Mouse (Mus musculus) embryonic facial prominence, embryonic 13.5 days (tissue): ENCODE results near the gene Cpm. TPM values are rescaled to one million over a fixed set of nuclear protein-coding genes. Genes with fewer than 3 reads are reported as not detected.
"Not testable (repeated sequence)": the region's sequence is repeated elsewhere in the genome, so short reads cannot be mapped to it uniquely, and the experiment has no call there.

Experiments used
- ATAC-seq: fragments of 200-750 bp; cut with Nextera tagmentation; 2 replicates; pipeline ENCODE4 v1.8.0; 2017; ENCODE audit warnings: low read depth; ENCODE audit not compliant: insufficient number of reproducible peaks, insufficient read depth, low FRiP score, low TSS enrichment
- H3K27ac ChIP-seq: fragments of 300-500 bp; sonication (generic); 2 replicates; pipeline ENCODE4 v1.5.1; 2015; ENCODE audit warnings: moderate library complexity, mild to moderate bottlenecking, inconsistent platforms
- H3K27me3 ChIP-seq: fragments of 300-500 bp; sonication (generic); 2 replicates; pipeline ENCODE4 v1.6.1; 2015; ENCODE audit warnings: mild to moderate bottlenecking, inconsistent platforms
- H3K36me3 ChIP-seq: fragments of 300-500 bp; sonication (generic); 2 replicates; pipeline ENCODE4 v1.6.1; 2015; ENCODE audit warnings: mild to moderate bottlenecking, inconsistent platforms
- H3K4me1 ChIP-seq: fragments of 300-500 bp; sonication (generic); 2 replicates; pipeline ENCODE4 v1.6.1; 2015; ENCODE audit warnings: inconsistent platforms
- H3K4me2 ChIP-seq: fragments of 300-500 bp; sonication (generic); 2 replicates; pipeline ENCODE4 v1.6.1; 2015; ENCODE audit warnings: moderate library complexity, mild to moderate bottlenecking, inconsistent platforms
- H3K4me3 ChIP-seq: fragments of 300-500 bp; sonication (generic); 2 replicates; pipeline ENCODE4 v1.5.1; 2015; ENCODE audit warnings: mild to moderate bottlenecking, inconsistent platforms
- H3K9ac ChIP-seq: fragments of 300-500 bp; sonication (generic); 2 replicates; pipeline ENCODE4 v1.6.1; 2015; ENCODE audit warnings: mild to moderate bottlenecking, inconsistent platforms
- H3K9me3 ChIP-seq: fragments of 300-500 bp; sonication (generic); 2 replicates; pipeline ENCODE4 v1.6.1; 2016; ENCODE audit warnings: inconsistent platforms
- WGBS: fragments of 180-500 bp; shearing (Covaris S2); methylation state at CpG from one replicate; pipeline ENCODE4 v1.1.7; 2015; ENCODE audit warnings: mixed read lengths; 5-methylcytosine and 5-hydroxymethylcytosine counted together
- polyA plus RNA-seq: library from polyadenylated mRNA; unstranded; fragments of >200 nt; fragmentation: Nextera tagmentation; extraction: Ambion mirVana; gene quantifications from 2 replicates; pipeline ENCODE4 v1.2.1, GENCODE M21; 2015

Gene Cpm
- polyA plus RNA-seq, 1 experiment from 2014 or later: 25.6 TPM

DNA sequence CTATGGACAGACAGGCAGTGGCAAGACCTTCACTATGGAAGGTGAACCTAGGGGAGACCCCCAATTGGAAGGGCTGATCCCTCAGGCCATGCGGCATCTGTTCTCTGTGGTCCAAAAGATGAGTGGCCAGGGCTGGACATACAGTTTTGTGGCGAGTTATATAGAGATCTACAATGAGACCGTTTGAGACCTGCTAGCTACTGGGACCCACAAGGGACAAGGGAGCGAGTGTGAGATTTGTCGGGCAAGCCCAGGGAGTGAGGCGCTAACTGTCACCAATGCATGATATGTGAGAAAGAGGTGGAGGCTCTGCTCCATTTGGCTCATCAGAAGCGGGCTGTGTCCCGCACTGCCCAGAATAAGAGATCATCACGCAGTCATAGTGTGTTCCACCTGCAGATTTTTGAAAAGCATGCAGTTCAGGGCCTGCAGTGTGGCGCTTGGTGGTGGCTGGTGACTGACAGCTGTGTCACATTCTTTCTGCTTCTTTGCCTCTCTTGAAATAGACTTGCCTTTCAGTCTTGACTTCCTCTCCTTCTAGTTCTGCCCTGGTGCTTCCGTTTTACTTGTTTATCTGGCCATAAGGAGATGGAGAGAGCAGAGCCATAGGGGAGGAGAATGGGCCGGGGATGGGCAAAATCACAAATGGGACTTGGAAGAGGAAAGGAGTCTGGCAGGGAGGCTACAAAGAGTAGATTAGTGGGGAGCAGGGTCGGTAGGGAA, 33.7 kb upstream of the Cpm start:
- H3K9me3 ChIP-seq: no peaks in the 10 kb centered on the region
- no peak overlapping the region for H3K4me3 ChIP-seq
- no peak overlapping the region for H3K9ac ChIP-seq
- 77% methylated on average over 13 of the region's 13 CpGs for WGBS
- no peak overlapping the region for H3K27ac ChIP-seq
- no peak overlapping the region for H3K4me2 ChIP-seq
- peaks cover 8% of the 10 kb centered on the region for H3K4me1 ChIP-seq
- ATAC-seq: no peak
- no peaks in the 10 kb centered on the region; the same call in 1 of the 2 replicates for H3K27me3 ChIP-seq
- H3K36me3 ChIP-seq: no peaks in the 10 kb centered on the region

DNA sequence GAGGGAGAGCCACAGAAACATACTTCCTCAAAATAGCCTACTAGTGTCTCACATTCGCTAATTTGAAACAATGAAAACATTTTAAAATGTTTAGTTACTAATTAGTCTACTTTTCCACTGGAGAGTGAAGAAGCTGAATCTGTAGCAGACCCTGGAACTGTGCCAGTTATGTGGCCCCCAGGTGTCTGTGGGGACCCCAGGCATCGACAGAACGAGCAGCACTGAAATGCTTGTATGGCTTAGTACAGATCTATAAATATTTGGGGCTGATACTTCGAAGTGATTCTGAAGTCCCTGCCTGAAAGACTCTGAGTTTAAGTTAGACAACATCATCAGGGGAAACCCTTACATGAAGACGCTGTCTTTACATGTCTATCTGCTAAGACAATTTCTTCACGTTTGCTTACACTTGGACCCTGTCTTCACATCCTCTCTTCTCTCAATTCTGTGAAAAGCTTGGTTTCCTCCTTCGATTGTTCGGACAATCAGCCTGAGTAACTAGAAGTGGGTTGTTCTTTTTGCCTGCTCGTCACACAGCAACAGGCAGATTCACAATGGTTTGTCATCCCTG, 33.0 kb upstream of the Cpm start:
- no peak overlapping the region for H3K27ac ChIP-seq
- H3K4me2 ChIP-seq: no peak overlapping the region
- no peak overlapping the region for H3K9ac ChIP-seq
- H3K9me3 ChIP-seq: no peaks in the 10 kb centered on the region
- WGBS: 74% methylated on average over 9 of the region's 9 CpGs
- H3K4me3 ChIP-seq: no peak overlapping the region
- ATAC-seq: no peak
- H3K36me3 ChIP-seq: no peaks in the 10 kb centered on the region
- H3K27me3 ChIP-seq: no peaks in the 10 kb centered on the region
- peaks cover 8% of the 10 kb centered on the region for H3K4me1 ChIP-seq

DNA sequence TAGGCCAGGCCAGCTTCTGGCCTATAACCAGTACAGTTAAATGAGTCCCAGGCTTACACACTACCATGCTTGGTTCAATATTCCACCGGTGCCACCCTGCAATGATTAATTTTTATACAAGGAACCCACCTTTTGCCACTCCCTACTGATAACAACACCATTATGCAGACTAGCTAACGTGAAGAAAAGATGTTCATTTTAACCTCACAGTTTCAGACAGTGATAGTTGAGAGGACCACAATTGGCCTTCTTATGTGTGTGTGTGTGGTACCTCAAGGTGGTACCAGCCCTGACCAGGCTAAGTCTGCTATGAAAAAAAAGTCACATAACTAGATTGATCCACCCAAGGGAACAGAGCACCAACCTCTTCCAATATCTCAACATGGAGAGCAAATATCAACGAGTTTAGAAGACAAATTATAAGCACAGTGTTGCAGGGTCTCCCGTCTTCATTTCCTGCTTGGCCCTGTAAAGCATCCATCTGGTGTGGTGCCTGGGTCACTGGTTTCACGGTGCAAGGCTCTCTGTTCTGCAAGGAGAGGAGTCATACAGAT, 32.5 kb upstream of the Cpm start:
- Histone ChIP-seq H3K9me3 (no peaks in the 10 kb centered on the region), H3K27me3 (no peaks in the 10 kb centered on the region), H3K27ac (no peak overlapping the region), H3K4me1 (peaks cover 5% of the 10 kb centered on the region), H3K9ac (no peak overlapping the region), H3K36me3 (no peaks in the 10 kb centered on the region), H3K4me3 (no peak overlapping the region), H3K4me2 (no peak overlapping the region)
- no peak for ATAC-seq
- 84% methylated on average over 5 of the region's 5 CpGs for WGBS

DNA sequence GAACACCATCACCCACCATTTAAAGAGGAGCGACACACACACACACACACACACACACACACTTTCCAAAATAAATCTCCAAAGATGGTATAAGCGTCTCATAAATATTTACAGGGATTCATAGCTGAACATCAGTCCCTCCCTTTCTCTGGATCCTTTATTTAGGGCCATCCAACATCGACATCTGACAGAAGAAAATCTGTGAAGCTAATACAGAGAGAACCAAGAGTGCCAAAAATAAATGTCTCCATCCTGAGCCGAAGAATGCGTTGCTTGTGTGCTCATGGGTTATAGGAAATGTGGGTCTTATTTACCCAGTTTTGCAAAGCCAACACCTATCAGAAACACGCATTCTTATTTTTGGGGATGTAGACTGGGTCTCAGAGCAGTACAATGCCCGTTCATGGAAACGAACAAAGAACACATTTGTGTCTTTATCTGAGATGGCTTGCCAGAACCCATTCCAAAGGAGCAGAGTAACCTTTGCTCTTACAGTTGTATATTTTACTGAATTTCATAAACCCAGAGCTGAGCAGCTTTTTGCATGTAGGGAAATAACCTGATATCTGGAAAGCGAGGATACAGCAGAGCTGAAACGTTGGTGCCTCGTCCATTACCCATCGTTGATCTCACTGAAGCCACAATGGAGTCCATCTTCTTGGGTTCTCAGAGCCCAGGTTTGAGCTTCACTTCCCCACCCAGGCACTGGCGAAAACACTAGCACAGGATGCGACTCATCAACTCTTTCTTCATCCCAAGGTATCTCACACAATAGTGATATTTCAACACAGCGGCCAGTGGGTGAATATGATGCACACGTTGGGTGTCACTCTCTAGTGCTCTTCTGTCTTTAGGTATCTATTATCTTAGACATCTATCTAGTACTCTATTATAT, 31.7 kb upstream of the Cpm start:
- WGBS: 90% methylated on average over 16 of the region's 16 CpGs
- not testable (repeated sequence) for H3K36me3 ChIP-seq, H3K4me3 ChIP-seq, H3K4me2 ChIP-seq, H3K27me3 ChIP-seq, H3K9ac ChIP-seq, H3K27ac ChIP-seq, H3K4me1 ChIP-seq, H3K9me3 ChIP-seq, ATAC-seq

DNA sequence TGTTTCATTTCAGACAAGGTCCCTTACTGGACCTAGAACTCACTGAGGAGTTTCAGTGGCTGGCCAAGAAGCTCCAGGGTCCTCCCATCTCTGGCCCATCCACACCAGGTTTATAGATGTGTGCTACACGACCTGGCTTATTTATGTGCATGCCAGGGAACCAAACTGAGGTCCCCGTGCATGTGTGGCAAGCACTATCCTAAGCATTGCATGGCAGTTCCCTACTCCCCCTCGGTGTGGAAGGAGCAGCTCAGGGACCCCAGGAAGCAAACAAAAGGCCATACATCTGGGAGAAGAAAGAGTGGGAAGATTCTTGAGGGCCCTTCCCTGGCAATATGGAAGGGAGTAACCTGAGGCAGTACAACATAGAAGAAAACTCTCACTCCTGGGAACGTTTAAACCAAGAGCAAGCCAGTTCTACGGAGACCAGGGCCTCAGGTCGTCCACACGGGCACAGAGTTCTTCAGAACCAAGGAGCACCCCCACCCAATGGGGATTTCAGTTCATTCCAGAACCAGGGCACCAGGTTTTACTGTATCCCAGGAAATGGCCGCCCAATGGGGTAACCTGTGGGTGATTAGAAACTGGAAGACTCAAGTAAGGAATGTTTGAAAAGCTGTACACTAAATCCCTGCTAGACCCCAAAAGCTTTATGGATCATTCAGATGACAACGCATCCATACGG, 30.9 kb upstream of the Cpm start:
- 88% methylated on average over 10 of the region's 10 CpGs for WGBS

DNA sequence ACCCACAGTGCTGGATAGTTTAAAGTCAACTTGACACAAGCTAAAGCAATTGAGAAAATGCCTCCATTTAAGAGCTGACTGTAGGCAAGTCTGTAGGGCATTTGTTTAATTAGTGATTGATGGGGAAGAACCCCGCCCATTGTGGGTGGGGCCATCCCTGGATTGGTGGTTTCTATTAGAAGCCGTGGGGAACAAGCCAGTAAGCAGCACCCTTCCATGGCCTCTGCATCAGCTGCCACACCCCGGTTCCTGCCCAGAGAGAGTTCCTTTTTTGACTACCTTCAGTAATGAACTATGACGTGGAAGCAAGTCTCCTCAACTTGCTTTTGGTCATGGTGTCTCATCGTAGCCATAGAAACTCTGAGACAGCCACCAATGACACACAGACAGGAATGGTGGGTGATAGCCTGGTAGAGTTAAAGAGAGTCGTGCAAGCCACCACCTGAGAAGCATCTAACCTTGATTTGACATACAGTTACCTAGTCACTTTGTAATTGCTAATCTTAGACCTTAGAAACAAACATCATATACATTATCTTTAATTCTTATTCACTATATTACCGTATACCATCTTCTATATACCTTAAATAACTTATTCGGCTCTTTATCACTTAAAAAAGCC, 30.2 kb upstream of the Cpm start:
- H3K9ac ChIP-seq, H3K27me3 ChIP-seq, ATAC-seq, H3K9me3 ChIP-seq, H3K4me3 ChIP-seq, H3K4me1 ChIP-seq, H3K4me2 ChIP-seq, H3K36me3 ChIP-seq, H3K27ac ChIP-seq: not testable (repeated sequence)
- 88% methylated on average over 8 of the region's 8 CpGs for WGBS

More for the DNA sequence above, 30.9 kb upstream of the Cpm start:
- H3K27me3 ChIP-seq: no peaks in the 10 kb centered on the region
- no peaks in the 10 kb centered on the region for H3K9me3 ChIP-seq
- H3K4me2 ChIP-seq: no peak overlapping the region
- no peak overlapping the region for H3K27ac ChIP-seq
- H3K4me3 ChIP-seq: no peak overlapping the region
- no peak for ATAC-seq
- no peaks in the 10 kb centered on the region for H3K36me3 ChIP-seq
- H3K9ac ChIP-seq: no peak overlapping the region
- 0 out of 2 replicates have a peak, but pooled peaks cover 3% of the 10 kb centered on the region for H3K4me1 ChIP-seq

DNA sequence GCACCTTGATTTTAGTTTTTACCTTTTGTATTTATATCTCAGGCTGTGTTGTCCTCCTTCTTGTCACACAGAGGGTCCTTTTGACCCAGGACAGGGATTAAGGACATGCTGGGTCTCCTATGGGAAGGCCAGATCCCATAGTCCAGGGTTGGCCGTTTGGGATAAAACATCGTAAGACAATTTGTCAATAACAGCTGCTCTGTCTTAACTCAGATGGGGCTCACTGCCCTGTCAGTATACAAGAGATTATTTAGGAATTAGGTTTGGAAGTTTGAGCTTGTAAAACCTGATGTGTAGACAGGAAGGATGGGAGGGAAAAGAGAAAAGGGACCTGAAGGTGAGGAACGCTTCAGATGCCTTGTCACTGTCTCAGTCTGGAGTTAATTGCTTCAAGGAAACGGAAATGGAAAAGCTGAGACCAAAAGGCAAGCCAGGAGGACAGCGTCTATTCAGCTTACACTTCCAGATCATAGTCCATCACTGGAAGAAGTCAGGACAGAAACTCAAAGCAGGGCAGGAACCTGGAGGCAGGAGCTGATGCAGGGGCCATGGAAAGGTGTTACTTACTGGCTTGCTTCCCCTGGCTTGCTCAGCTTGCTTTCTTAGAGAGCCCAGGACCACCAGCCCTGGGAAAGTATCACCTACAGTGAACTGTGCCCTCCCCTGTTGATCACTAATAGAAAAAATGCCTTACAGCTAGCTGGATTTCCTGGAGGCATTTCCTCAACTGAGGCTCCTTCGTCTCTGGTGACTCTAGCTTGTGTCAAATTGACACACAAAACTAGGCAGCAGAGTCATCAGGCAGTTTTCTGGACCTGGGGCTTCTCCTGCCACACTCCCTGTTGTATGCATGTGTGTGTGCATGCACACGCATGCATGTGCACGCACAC, 27.9 kb upstream of the Cpm start:
- Histone ChIP-seq H3K4me1 (no peaks in the 10 kb centered on the region), H3K4me3 (no peak overlapping the region), H3K36me3 (no peaks in the 10 kb centered on the region), H3K27me3 (no peaks in the 10 kb centered on the region), H3K27ac (no peak overlapping the region), H3K9ac (no peak overlapping the region), H3K9me3 (no peaks in the 10 kb centered on the region), H3K4me2 (no peak overlapping the region)
- ATAC-seq: no peak
- WGBS: 57% methylated on average over 8 of the region's 8 CpGs

DNA sequence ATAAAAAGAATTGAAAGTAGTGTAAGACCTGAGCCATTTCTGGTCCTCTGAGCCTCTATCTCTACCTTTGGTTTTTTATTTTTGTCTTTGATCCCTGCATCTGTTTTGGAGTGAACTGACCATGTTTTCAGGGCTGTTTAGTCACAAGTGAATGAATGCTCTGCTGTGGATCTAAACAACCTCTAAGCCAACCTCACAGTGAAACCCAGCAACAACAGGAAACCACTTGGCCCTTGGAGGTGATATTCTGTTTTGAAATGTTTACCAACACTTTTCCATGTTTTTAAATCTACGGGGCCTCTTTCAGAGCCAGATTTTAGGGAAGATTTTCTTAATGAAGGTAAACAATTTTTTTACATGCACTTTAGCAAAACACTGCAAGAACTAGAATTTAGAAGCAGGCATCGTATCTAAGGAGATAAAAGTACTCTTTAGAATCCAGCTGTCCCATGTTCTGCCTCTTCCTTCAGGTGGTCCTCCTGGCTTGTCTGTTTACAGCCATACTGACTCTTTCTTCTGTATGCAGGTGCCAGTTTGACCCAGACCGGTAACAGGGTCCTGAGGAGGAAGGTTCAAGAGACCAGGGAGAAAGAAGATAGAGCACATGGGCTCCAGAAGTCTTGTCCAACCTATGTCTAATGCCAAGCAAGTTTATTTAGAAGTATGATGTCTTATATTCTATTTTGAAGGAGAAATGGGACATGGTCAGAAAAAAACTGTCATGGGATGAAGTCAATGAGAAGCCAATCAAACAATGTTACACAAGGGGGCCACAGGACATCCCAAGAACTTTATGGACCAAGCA, 26.8 kb upstream of the Cpm start:
- no peaks in the 10 kb centered on the region for H3K9me3 ChIP-seq

DNA sequence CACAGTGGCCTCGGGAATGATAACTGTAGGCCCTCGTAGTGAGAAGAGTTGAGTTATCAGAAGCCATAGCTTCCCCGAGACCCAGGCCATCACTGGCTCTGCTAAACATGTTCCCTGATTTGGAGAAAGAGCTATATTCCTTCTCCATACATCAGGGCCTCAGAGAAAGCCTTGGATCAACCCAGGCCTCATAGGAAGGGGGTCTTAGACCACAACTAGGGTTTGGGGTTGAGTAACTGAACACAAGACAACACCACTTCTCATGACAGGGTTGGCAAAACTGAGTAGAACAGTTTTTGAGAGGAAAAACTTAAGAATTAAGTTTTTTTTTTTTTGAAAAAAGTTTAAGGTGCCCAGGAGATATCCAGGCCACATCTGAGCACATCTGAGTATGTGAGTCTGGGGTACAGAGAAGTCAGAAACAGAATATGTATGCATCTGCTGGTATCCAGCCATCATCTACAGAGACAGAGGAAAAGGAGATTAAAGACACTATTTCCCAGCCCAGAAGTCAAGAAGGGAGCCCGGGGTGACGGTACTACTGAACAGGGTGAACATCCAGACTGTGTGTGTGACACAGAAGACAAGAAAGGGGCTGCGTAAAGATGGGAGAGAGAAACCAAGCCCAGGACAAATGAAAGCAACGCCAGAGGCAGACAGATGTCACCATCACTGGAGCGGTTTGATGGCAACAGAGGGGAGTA, 26.0 kb upstream of the Cpm start:
- H3K4me3 ChIP-seq: no peak overlapping the region
- 86% methylated on average over 8 of the region's 8 CpGs for WGBS
- H3K36me3 ChIP-seq: no peaks in the 10 kb centered on the region

More for the DNA sequence above, 26.8 kb upstream of the Cpm start:
- Histone ChIP-seq H3K27me3 (no peaks in the 10 kb centered on the region), H3K9ac (no peak overlapping the region), H3K27ac (no peak overlapping the region), H3K4me2 (no peak overlapping the region), H3K4me1 (no peaks in the 10 kb centered on the region), H3K4me3 (no peak overlapping the region), H3K36me3 (no peaks in the 10 kb centered on the region)
- WGBS: 92% methylated on average over 3 of the region's 3 CpGs
- ATAC-seq: no peak

More for the DNA sequence above, 26.0 kb upstream of the Cpm start:
- H3K4me1 ChIP-seq: no peaks in the 10 kb centered on the region
- H3K27me3 ChIP-seq: no peaks in the 10 kb centered on the region
- H3K9me3 ChIP-seq: no peaks in the 10 kb centered on the region
- no peak overlapping the region for H3K9ac ChIP-seq
- no peak overlapping the region for H3K27ac ChIP-seq
- no peak for ATAC-seq
- H3K4me2 ChIP-seq: no peak overlapping the region
